Mouse (Mus musculus): Measurements from ENCODE around the gene Flnb.

- TF ChIP-seq POLR2A (IDR thresholded peaks at IDR 0.05; ENCODE audit: low read depth, low read length) (no peak), CTCF (conservative IDR thresholded peaks at IDR 0.05; ENCODE audit: insufficient read depth, insufficient read length, low read depth, low read length) (no peak)
These were observed 33.2 kb downstream of the Flnb start for GRCm38 (mm10) chr14:7850913-7851312.
